Mouse (Mus musculus) right cerebral cortex, adult 18-20 months (tissue): ENCODE results near the gene Dusp15.

Experiments
- DNase-seq: peaks from one replicate; pipeline ENCODE4 v3.0.0; 2022; ENCODE audit warnings: mixed read lengths

Gene Dusp15

DNA sequence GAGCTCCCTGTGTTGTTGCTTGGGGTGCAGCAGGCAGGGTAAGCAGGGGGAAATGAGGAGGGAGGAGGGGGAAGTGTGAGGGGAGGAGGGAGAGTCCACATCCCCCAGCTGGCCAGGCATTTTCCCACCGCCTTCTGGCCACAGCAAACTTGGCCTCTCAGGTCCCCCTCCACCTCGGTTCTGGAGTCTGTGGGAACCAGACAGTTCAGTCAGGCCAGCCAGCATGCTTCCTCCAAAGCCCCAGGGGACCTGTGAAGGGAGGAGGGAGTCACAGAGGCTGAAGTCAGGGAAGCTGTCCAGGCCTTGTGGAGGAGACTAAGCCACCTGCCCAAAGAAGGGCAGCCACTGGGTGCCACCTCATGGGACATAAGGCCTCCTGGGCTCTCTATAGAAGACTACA is 21.2 kb downstream of the Dusp15 start:
- DNase-seq, result no peak

DNA sequence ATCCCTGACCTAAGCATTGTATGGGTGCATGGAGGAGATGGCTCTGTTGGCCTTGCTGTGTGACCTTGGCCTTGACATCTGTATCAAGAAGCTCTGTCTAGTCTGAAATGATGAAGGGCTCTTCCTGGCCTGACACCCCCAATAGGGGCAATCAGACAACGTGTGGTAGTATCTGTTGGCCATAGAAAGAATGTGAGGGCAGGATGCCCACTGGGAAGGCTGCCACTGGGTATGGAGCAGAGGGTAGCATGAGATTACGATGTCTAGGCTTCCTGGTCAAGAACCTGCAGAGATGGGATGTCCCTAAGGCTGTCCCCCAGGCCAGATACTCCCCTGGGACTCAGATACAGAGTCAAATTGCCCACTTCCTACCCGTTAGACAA is 22.5 kb downstream of the Dusp15 start:
- DNase-seq, result no peak

DNA sequence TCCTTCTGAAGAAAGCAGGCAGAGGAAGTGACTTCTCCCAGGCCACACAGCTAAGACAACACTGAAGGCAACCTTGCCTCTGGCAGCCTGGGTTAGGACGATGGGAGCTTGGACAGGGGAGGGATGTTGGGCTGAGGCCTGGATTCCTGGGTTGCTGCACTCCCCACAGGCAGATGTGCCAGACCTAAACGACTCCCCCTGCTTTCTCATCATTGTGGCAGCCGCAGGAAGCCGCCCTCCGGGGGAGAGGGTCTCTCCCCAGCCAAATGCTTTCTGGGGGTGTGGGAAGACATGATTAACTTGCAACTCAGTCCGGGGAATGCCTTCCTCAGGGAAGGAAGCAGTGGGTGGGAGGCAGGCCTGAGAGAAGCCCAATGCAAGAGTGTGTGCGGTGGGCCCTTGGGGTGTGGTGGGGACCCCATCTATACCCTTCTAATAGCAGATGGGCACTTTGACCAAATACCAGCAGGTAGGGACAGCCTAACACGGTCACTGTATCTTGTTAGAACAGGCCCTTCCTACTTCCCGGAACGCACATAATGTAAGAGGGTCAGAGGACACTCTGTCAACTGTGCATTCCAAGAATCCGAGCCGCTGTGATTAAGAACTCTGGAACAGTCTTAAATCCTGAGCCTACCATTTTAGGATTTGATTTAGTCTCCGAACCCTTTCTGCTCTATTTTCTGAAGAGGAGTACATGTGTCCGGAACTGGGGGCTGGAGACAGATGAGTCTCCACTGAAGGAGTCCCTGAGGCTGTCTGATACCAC is 23.1 kb downstream of the Dusp15 start:
- DNase-seq, result no peak

DNA sequence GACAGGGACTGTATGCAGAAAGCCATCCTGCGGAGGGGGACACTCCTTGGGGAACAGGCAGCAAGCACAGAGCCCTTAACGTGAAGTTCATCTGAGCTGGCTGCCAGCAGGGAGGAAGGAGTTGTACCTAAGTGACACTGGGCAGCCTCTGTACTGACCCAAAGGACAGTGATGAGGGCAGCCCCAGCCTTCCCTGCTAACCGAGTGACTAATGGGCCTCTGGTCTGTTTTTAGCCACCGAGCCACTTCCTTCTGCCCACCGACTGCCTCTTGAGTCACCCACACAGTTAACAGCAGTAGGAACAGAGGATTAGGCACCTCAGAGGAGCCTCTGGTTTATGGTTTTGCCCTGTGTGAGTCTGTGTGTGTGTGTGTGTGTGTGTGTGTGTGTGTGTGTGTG is 24.1 kb downstream of the Dusp15 start:
- no peak for DNase-seq

DNA sequence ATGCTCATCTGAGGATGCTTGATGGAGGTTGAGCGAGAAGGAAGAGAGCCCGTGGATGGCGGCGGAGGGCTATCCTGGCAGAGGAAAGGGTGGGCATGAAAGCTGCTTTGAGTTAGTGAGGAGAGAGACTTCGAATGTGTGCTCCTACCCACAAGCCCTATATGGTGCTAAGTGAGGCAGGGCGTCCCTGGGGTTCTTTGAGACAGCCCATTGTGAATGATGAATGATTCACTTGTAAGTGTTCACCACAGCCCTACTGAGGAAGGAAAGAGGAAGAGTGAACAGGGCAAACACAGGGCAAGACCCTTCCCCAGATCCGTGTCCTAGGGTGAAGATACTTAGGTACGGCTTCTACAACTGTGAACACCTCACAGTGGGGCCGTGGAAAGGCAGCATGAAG is 24.6 kb downstream of the Dusp15 start:
- DNase-seq, result no peak

DNA sequence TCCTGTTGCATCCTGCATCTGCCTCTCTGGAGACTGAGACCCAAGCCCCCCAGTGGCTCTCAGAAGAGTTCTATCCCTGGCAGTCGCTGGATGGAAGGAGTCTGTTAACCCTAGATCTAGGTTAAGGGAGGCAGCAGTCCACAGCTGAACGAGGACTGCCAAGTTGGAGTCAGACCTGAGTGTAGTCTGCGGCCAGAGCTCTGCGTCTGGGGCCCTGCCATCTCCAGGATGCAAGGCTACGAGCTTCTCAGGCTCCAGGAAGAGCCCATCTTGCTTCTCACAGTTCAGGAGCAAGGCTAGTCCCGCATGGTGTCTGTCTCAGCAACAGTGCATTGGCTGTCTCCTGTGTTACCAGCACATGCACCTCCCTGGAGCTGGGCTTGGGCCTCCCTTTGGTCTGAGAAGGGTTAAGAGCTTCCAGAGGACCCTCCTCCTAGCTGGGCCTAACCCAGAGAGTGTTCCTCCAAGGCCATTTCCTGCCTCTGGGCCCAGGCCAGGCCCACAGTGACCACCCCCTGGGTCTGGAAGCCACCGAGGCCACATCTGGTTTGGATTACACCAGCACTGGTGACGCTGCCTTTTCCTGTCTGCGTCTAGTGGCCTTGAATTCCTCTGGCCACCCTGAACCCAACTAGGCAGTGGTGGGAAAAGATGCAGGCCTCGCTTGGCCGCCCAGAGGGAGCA is 26.2 kb downstream of the Dusp15 start:
- DNase-seq, result no peak

DNA sequence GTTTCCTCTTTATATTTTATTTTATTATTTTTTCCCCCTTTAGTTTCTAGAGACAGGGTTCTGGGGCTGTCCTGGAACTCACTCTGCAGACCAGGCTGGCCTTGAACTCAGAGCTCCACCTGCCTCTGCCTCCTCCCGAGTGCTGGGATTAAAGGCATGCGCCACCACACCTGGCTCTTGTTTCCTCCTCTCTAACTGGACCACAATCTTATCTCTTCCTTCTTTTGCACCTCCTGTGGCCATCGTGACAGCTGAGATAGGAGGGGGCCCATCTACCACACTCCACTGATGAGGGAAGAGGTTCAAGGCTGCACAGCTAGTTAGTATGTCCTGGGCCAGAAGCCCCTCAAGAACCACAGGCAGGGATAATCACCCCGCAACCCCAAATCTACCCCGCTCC is 27.0 kb downstream of the Dusp15 start:
- no peak for DNase-seq

DNA sequence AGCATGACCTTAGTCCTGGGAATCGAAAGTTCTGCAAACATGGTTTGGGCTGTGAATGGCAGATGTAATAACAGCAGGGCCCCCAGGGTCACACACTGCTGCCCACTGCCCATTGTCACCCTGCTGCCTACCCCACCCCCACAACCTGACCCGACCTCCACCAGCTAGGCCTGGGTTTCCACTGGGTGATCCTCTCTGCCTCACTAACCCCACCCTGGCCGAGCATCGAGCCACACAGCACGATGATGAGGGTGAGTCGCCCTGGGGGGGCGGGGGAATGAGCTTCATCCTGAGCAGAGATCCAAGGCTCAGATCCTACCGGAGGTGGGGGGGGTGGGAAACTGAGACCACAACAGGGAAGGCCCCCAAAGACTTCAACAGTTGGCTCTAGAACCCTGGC is 27.4 kb downstream of the Dusp15 start:
- no peak for DNase-seq

DNA sequence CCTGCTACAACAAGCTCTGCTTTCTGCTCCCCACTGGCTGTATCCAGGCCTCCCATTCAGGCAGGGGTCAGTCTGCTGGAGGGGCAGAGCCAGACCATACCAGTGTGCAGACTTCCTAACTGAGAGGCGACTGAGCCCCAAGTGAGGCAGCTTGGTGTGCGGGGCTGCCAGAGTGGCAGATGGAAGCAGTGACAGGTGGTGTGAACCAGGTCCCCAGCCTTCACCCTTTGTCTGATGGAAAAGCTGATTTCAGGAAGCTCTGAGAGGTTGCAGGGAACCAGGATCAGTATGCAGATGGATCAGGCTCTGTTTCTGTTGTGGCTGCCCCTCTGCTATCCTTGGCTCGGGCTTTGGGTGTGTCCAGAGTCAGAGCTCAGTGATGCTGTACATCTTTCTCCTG is 27.9 kb downstream of the Dusp15 start:
- DNase-seq, result no peak

DNA sequence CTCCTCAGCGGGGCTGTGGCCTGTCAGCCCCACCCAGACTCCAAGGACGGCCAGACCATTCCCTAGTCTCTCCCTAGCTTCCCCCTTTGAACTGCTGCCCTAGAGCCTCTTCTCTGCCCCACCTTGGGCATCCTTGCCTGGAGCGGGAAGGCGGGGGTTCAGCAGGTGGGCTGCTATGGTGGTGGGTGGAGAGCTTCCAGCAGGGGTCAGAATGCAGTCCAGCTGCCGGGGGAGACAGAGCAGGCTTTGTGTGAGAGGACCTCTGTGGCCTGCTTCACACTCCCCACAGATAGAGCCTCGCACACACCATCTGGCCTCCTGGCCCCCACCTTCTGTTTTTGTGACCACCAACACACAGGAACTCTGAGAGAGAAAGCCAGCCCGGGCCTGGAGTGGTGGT is 29.1 kb downstream of the Dusp15 start:
- DNase-seq, result no peak

DNA sequence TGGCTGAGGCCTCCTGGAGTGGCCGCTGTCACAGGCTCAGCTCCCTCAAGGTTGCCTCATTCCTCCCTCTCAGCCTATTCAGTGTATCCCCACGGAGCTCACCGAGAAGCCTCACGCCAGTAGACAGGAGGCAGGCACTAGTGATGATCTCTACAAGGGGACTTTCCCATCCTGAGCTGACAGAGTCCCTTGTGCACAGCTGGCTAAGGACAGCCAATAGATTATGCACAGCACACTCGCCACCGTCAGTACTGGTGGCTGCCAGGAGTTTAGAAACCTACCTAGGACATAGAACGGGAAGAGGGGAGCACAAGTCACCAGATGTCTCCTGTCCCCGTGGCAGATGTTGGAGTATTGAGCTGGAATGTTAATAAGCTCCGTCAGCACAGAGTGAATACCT is 33.8 kb downstream of the Dusp15 start:
- no peak for DNase-seq

DNA sequence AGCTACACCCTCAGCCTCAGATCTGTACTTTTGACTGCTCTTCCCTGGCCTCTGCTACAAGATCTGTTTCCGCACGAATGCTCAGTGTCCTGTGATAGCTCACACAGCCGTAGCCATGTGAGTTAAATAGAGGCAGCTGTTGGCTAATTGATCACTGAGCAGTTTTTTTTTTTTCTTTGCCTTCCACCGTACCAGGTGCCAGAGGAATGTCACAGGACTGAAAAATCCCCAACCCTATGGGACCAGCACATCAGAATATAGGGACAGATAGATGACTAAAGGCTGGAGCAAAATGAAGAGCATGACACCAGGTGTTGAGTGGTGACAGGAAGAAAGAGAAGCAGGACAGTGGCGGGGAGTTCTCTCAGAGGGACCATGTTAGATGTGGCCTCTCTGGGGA is 35.4 kb downstream of the Dusp15 start:
- DNase-seq, result no peak

DNA sequence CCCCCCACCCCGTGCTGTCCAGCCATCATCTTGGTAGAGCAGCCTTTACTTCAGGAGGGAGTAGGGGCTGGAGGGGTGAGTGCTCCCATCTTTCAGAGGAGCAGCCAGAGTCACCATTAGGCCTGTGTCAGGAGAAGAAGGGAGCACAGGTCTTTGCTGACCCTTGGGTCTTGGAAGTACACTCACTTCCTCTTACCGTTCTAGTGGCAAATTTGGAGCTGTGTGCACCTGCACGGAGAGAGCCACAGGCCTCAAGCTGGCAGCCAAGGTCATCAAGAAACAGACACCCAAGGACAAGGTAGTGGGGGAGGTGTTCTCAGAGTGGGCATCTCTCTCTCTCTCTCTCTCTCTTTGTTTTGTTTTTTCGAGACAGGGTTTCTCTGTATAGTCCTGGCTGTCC is 36.0 kb downstream of the Dusp15 start:
- DNase-seq, result no peak

DNA sequence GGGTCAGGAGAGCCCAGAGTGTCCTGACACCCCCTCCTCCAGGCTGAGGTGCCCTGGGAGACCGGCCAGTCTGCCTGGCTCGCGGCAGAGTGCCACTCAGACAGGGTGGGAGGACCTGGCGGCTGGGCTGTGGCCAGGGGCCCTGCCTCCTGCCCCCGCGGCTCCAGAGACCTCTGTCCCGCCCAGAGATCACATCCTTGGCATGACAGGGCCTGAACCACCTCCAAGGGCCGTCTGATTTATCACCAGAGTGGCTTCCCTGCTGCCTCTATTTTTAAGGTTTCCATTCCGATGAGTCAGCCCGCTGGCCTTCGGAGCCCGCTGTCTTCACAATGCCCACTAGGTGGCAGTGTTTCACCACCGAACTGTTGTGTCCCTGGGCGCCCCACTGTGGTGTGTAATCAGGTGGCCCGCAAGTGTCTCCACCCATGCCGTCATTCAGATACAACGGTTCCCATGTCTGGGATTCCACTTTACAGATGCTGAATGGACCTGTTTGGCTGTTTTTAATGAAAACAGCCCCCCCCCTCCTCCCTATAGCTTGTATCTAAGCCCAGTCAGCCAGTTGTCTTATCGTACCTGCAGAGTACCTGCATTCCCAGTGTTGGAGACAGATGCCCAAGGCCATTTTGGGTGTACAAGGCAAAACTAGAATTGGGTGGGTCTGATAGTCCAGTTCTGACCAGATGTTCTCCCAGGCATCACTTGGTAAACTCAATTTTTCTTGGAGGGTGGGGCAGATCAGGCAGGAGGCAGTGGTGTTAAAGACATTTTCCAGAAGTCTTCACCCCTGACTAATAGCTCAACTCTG is 37.0 kb downstream of the Dusp15 start:
- peak; percentile 87 for DNase-seq

DNA sequence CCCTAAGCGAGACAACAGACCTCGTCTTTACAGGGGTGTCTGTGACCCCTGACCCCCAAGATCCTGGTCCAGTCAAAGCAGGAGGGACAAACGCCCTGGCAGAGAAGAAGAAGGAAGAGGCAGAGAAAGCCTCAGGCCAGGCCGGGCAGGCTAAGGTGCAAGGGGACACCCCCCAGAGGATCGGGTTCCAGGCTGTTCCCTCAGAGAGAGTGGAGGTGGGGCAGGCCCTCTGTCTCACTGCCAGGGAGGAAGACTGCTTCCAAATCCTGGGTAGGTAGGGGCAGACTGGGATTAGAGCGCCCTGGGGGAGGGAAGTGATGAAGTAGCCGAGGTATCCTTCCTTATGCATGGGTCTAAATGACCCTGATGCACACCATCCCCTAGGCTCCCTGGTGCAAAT is 38.0 kb downstream of the Dusp15 start:
- DNase-seq, result no peak

DNA sequence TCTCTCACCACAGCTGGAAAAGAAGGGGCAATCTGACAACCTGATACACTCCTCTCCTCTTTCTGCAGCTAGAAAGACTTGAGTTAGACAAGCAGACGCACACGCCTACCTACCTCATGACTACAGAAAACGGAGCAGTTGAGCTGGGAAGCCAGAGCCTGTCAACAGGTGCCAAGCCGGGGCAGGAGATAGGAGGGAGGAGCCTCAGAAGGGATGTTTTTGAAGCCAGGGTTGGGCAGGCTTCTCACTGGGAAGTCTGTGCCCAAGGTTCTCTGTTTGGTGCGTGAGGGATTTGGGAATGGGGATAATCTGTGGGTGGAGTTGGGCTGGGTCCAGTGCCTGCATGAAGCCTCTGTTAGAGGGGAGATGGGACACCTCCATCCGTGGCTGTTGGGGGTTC is 40.1 kb downstream of the Dusp15 start:
- no peak for DNase-seq

DNA sequence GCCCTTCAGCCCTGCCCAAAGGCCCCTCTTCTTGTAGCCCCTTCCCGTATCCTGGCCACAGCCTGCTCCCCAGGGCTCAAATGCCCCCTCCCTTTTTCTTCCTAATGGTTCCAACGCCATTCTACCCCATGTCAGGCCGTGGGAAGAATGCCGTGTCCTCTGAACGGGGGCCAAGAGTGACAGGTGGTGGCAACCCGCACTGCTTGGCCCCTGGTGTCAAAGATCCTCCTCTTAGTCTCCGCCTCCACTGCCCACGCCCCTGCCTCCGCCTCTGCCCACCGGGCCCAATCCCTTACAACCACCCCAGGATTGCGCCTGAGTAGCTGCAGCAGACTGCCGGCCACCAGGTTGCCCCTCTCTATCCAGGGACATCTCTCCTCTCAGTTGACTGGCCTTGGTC is 40.5 kb downstream of the Dusp15 start, which contains the start of gene Mylk2:
Gene Mylk2, plus strand, starts transcription at position 322 of the 400 bp plus-strand sequence.
- no peak for DNase-seq

DNA sequence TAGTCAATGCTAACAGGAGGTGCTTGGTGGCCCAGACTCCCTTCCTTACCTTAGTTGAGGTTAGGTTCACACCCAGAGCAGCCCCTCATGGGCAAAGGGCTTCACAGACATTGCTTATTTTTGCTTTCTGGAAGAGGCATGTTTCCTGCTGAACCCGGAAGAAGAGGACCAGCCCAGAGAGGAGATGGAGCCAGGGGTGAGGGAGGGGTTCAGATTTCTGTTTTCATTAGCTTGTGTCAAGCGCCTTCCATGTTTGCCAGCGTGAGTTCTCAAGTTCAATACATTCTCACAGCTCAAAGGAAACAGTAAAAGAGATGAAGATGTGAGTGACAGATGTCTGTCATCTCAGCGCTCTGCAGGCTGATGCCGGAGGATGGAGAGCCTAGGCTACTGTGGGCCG is 41.6 kb downstream of the Dusp15 start:
- DNase-seq, result no peak

DNA sequence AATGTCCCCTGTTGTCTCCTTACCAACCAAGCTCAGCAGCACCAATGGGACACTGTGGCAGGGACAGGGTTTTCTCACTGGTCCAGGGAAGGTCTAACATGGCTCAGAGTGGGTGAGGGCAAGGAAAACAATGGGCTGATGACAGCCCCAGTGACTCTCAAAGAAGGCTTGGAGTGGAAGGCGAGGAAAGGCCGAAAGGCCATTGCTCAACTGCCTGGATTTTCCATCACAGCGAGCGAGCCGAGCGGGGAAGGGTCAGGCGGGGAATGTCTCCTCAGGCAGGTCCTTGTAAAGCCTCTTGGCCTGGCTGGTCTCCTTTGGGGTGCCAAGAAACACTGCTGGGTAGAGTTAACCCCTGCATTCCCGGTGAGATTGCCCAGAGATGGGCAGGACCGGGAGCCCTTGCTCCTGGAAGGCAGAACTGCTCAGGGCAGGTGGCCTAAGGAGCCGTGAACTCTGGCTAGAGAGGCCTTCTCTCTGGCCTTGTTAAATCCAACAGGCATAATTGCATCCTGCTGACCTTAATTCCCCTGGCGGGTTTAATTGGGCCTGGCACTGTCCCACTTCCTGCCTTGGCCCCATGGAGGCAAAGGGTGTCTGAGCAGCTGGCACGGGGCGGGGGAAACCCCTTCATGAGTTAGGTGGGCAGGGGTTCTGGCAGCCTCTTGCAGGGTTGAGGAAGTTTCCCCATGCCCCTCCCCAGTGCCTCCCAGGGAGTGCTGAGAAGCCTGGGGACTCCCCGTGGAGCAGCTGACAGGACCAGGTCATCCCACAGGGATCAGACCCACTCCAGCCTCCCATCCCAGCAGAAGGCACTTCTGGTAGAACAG is 44.2 kb downstream of the Dusp15 start:
- DNase-seq, result no peak

DNA sequence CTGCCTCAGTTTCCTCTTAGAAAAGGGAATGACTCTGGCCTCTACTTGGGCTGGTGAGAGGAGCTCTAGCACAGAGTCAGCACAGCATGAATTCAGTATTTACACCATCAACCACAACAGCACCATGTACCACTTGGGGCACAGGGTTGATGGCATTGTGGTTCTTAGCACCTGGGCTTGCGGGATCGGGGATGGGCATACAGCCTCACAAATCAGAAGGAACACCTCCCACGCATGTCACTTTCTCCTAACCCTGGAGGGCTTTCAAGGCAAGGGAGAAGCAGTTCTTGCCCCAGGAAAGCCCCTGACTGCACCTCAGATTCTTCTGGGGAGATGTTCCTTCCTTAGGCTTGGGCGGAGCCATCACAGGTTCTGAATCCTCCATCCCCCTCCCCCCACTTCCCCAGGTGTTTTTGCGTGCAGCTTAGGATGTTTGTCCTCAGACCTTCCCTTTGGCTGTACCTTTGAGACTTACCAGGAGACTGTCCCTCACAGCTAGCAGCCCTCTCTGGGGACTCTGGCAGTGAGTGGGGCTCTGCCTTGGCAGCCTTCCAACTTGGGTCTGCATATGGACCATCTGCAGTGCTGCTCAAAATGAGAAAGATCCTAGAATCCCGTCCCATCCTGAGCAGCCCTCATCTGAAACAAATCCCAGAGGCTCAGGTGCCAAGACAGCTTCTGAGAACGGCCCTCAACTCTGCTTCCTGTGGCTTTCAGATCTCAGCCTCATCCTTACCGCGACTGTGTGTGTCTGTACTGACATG is 45.0 kb downstream of the Dusp15 start:
- no peak for DNase-seq

DNA sequence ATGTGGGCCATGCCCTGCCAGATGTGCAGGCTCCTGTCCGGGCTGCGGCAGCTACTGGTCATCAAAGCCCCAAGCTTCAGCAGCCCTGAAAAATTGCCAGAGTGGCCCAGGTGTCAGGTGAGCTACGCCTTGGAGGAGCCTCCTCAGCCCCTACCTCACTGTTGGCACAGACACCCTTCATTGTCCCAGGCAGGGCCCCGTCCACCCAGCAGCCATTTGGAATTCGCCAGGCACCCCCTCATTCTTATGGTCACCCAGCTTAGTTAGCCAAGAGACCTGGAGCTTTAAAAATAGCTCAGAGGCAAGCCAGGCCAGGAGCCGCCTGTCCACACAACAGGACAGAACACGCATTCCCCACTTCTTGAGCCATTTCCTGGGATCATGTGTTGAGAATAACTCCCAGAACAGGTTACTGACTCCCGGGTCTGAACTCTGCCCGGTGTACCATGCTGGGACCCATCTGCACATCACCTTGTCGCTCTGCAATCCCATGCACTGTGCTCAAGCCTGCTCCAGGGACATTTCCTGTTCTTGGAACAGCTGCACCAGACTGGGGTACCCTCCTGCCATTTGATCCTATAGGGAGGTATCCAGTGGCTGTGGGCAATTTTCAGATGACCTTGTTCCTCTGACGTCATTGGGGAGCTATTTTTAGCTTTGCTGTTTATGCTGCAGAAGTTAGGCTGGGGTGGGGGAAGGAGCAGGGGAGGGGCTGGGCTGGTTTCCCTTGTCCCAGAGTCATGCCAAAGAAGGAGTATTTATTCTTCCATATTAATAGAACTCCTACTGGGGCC is 46.3 kb downstream of the Dusp15 start:
- DNase-seq, result no peak
